Mouse (Mus musculus): ENCODE measurements around the gene Btn2a2. TPM values are rescaled to one million over a fixed set of nuclear protein-coding genes. Genes with fewer than 3 reads are reported as not detected.
"Not testable (repeated sequence)": the region's sequence is repeated elsewhere in the genome, so short reads cannot be mapped to it uniquely, and the experiment has no call there.

The Btn2a2 gene
- 0.31 and 0.87 TPM in 2 replicates for polyA plus RNA-seq (2014; fragmentation: Nextera tagmentation; extraction: Ambion mirVana)

GRCm38 (mm10) chr13:23488400-23489322 lies at the start of gene Btn2a2:
TSS of gene Btn2a2 (minus strand) at chr13:23488857.
- Histone ChIP-seq H3K4me1 (ENCODE audit: control insufficient read depth, insufficient read depth, low read length) (no peaks in the 10 kb centered on the region), H3K27me3 (ENCODE audit: control insufficient read depth, insufficient read depth, low read length) (no peaks in the 10 kb centered on the region), H3K4me3 (ENCODE audit: low read length) (peak within 1 kb of the TSS; percentile 37), H3K9me3 (ENCODE audit: control insufficient read depth, low read length) (no peaks in the 10 kb centered on the region), H3K9ac (ENCODE audit: low read depth, low read length) (no peak within 1 kb of the TSS), H3K27ac (ENCODE audit: low read depth, low read length) (no peak within 1 kb of the TSS), H3K36me3 (ENCODE audit: control insufficient read depth, insufficient read depth, low read length) (no peaks in the 10 kb centered on the region), H3K4me2 (replicated peaks; ENCODE audit: low read depth, low read length) (peak within 1 kb of the TSS; percentile 44)
- WGBS, result 3% methylated on average over 13 of the region's 14 CpGs
- peak; percentile 96 for ATAC-seq (ENCODE audit: low FRiP score, low TSS enrichment)

GRCm38 (mm10) chr13:23538249-23538648 lies 49.6 kb upstream of the Btn2a2 start:
- no peak overlapping the region for H3K4me2 ChIP-seq (replicated peaks; ENCODE audit: low read depth, low read length)

GRCm38 (mm10) chr13:23537006-23537710 lies 48.5 kb upstream of the Btn2a2 start:
- Histone ChIP-seq H3K9me3 (ENCODE audit: control insufficient read depth, low read length) (no peaks in the 10 kb centered on the region), H3K27me3 (ENCODE audit: control insufficient read depth, insufficient read depth, low read length) (no peaks in the 10 kb centered on the region), H3K9ac (ENCODE audit: low read depth, low read length) (peak overlapping the region; percentile 89; the same call in 1 of the 2 replicates), H3K36me3 (ENCODE audit: control insufficient read depth, insufficient read depth, low read length) (no peaks in the 10 kb centered on the region), H3K4me3 (ENCODE audit: low read length) (peak overlapping the region; percentile 62), H3K27ac (ENCODE audit: low read depth, low read length) (no peak overlapping the region), H3K4me1 (ENCODE audit: control insufficient read depth, insufficient read depth, low read length) (peaks cover 16% of the 10 kb centered on the region), H3K4me2 (replicated peaks; ENCODE audit: low read depth, low read length) (peak overlapping the region; percentile 69)
- ATAC-seq (ENCODE audit: low FRiP score, low TSS enrichment), result no peak
- 68% methylated on average over 3 of the region's 3 CpGs for WGBS

More at GRCm38 (mm10) chr13:23538249-23538648, 49.6 kb upstream of the Btn2a2 start:
- Histone ChIP-seq H3K4me3 (ENCODE audit: low read length) (no peak overlapping the region), H3K27me3 (ENCODE audit: control insufficient read depth, insufficient read depth, low read length) (no peaks in the 10 kb centered on the region), H3K9ac (ENCODE audit: low read depth, low read length) (no peak overlapping the region), H3K36me3 (ENCODE audit: control insufficient read depth, insufficient read depth, low read length) (no peaks in the 10 kb centered on the region), H3K27ac (ENCODE audit: low read depth, low read length) (no peak overlapping the region), H3K9me3 (ENCODE audit: control insufficient read depth, low read length) (no peaks in the 10 kb centered on the region), H3K4me1 (ENCODE audit: control insufficient read depth, insufficient read depth, low read length) (peaks cover 10% of the 10 kb centered on the region)
- ATAC-seq (ENCODE audit: low FRiP score, low TSS enrichment), result no peak
- 72% methylated on average over 5 of the region's 5 CpGs for WGBS

- WGBS, result 17% methylated on average over 7 of the region's 7 CpGs
- Histone ChIP-seq H3K36me3 (ENCODE audit: control insufficient read depth, insufficient read depth, low read length) (no peaks in the 10 kb centered on the region), H3K9me3 (ENCODE audit: control insufficient read depth, low read length) (no peaks in the 10 kb centered on the region), H3K27ac (ENCODE audit: low read depth, low read length) (peak overlapping the region; percentile 99), H3K9ac (ENCODE audit: low read depth, low read length) (peak overlapping the region; percentile 89), H3K4me3 (ENCODE audit: low read length) (peak overlapping the region; percentile 62), H3K4me2 (replicated peaks; ENCODE audit: low read depth, low read length) (peak overlapping the region; percentile 69), H3K4me1 (ENCODE audit: control insufficient read depth, insufficient read depth, low read length) (peaks cover 16% of the 10 kb centered on the region), H3K27me3 (ENCODE audit: control insufficient read depth, insufficient read depth, low read length) (no peaks in the 10 kb centered on the region)
- no peak for ATAC-seq (ENCODE audit: low FRiP score, low TSS enrichment)
These were observed 47.6 kb upstream of the Btn2a2 start for GRCm38 (mm10) chr13:23536076-23536822.

GRCm38 (mm10) chr13:23535137-23536075 lies 46.7 kb upstream of the Btn2a2 start, which contains the start of gene Hist1h3g:
TSS of gene Hist1h3g (plus strand) at chr13:23535422.
- peak within 1 kb of the TSS; percentile 99 for H3K27ac ChIP-seq (ENCODE audit: low read depth, low read length)
- H3K9me3 ChIP-seq (ENCODE audit: control insufficient read depth, low read length); H3K36me3 ChIP-seq (ENCODE audit: control insufficient read depth, insufficient read depth, low read length); H3K27me3 ChIP-seq (ENCODE audit: control insufficient read depth, insufficient read depth, low read length): not testable (repeated sequence)
- H3K4me1 ChIP-seq (ENCODE audit: control insufficient read depth, insufficient read depth, low read length), result peaks cover 16% of the 10 kb centered on the region
- under 1% methylated on average over 44 of the region's 62 CpGs for WGBS
- ATAC-seq (ENCODE audit: low FRiP score, low TSS enrichment), result peak; percentile 93
- peak within 1 kb of the TSS; percentile 62 for H3K4me3 ChIP-seq (ENCODE audit: low read length)
- H3K9ac ChIP-seq (ENCODE audit: low read depth, low read length), result peak within 1 kb of the TSS; percentile 89
- peak within 1 kb of the TSS; percentile 69 for H3K4me2 ChIP-seq (replicated peaks; ENCODE audit: low read depth, low read length)

GRCm38 (mm10) chr13:23534368-23535131 lies 45.9 kb upstream of the Btn2a2 start:
- ATAC-seq (ENCODE audit: low FRiP score, low TSS enrichment), result no peak
- under 1% methylated on average over 15 of the region's 15 CpGs for WGBS
- Histone ChIP-seq H3K4me1 (ENCODE audit: control insufficient read depth, insufficient read depth, low read length) (peaks cover 16% of the 10 kb centered on the region), H3K4me2 (replicated peaks; ENCODE audit: low read depth, low read length) (peak overlapping the region; percentile 69), H3K4me3 (ENCODE audit: low read length) (peak overlapping the region; percentile 62), H3K9me3 (ENCODE audit: control insufficient read depth, low read length) (no peaks in the 10 kb centered on the region), H3K27ac (ENCODE audit: low read depth, low read length) (peak overlapping the region; percentile 99), H3K36me3 (ENCODE audit: control insufficient read depth, insufficient read depth, low read length) (no peaks in the 10 kb centered on the region), H3K9ac (ENCODE audit: low read depth, low read length) (peak overlapping the region; percentile 89), H3K27me3 (ENCODE audit: control insufficient read depth, insufficient read depth, low read length) (no peaks in the 10 kb centered on the region)

GRCm38 (mm10) chr13:23533560-23534367 lies 45.1 kb upstream of the Btn2a2 start, which contains the start of gene Hist1h2af:
TSS of gene Hist1h2af (plus strand) at chr13:23533906.
- not testable (repeated sequence) for H3K9me3 ChIP-seq (ENCODE audit: control insufficient read depth, low read length); H3K27me3 ChIP-seq (ENCODE audit: control insufficient read depth, insufficient read depth, low read length); H3K36me3 ChIP-seq (ENCODE audit: control insufficient read depth, insufficient read depth, low read length)
- Histone ChIP-seq H3K4me1 (ENCODE audit: control insufficient read depth, insufficient read depth, low read length) (peaks cover 21% of the 10 kb centered on the region), H3K9ac (ENCODE audit: low read depth, low read length) (peak within 1 kb of the TSS; percentile 89), H3K4me3 (ENCODE audit: low read length) (peak within 1 kb of the TSS; percentile 62), H3K27ac (ENCODE audit: low read depth, low read length) (peak within 1 kb of the TSS; percentile 99), H3K4me2 (replicated peaks; ENCODE audit: low read depth, low read length) (peak within 1 kb of the TSS; percentile 69)
- under 1% methylated on average over 20 of the region's 53 CpGs for WGBS
- ATAC-seq (ENCODE audit: low FRiP score, low TSS enrichment), result peak; percentile 54
